Mouse (Mus musculus) hindbrain, embryonic 15.5 days (tissue): ENCODE data around the gene Grk3. TPM values are rescaled to one million over a fixed set of nuclear protein-coding genes. Genes with fewer than 3 reads are reported as not detected.

Experiments
- ATAC-seq: fragments of 200-750 bp; cut with Nextera tagmentation; 2 replicates; pipeline ENCODE4 v1.8.0; 2017; ENCODE audit warnings: low read depth, moderate number of reproducible peaks, moderate TSS enrichment; ENCODE audit not compliant: low FRiP score
- H3K27ac ChIP-seq: fragments of 300-500 bp; sonication (generic); replicated peaks from 2 replicates; pipeline ENCODE4 v1.5.1; 2015; ENCODE audit warnings: mild to moderate bottlenecking, inconsistent platforms
- H3K27me3 ChIP-seq: fragments of 300-500 bp; sonication (generic); 2 replicates; pipeline ENCODE4 v1.6.1; 2015; ENCODE audit warnings: control low read depth, inconsistent platforms
- H3K36me3 ChIP-seq: fragments of 300-500 bp; sonication (generic); 2 replicates; pipeline ENCODE4 v1.6.1; 2015; ENCODE audit warnings: control low read depth, inconsistent platforms
- H3K4me1 ChIP-seq: fragments of 300-500 bp; sonication (generic); replicated peaks from 2 replicates; pipeline ENCODE4 v1.6.1; 2015; ENCODE audit warnings: control low read depth, inconsistent platforms
- H3K4me2 ChIP-seq: fragments of 300-500 bp; sonication (generic); 2 replicates; pipeline ENCODE4 v1.6.1; 2015; ENCODE audit warnings: moderate library complexity, mild to moderate bottlenecking, inconsistent platforms
- H3K4me3 ChIP-seq: fragments of 300-500 bp; sonication (generic); 2 replicates; pipeline ENCODE4 v1.5.1; 2015; ENCODE audit warnings: mild to moderate bottlenecking, inconsistent platforms
- H3K9ac ChIP-seq: fragments of 300-500 bp; sonication (generic); 2 replicates; pipeline ENCODE4 v1.6.1; 2015; ENCODE audit warnings: inconsistent platforms
- H3K9me3 ChIP-seq: fragments of 300-500 bp; sonication (generic); 2 replicates; pipeline ENCODE4 v1.6.1; 2016; ENCODE audit warnings: control low read depth, inconsistent platforms
- WGBS: fragments of 180-500 bp; shearing (Covaris S2); methylation state at CpG from one replicate; pipeline ENCODE4 v1.1.7; 2015; 5-methylcytosine and 5-hydroxymethylcytosine counted together
- polyA plus RNA-seq: library from polyadenylated mRNA; unstranded; fragments of >200 nt; fragmentation: Nextera tagmentation; extraction: Ambion mirVana; gene quantifications from 2 replicates; pipeline ENCODE4 v1.2.1, GENCODE M21; 2015

The Grk3 gene
- polyA plus RNA-seq, 1 experiment from 2014 or later: 24.3 TPM

- no peaks in the 10 kb centered on the region for H3K36me3 ChIP-seq
Observed at GRCm38 (mm10) chr5:113005941-113006391, 9.6 kb downstream of the Grk3 start.

GRCm38 (mm10) chr5:113002821-113003380, 12.7 kb downstream of the Grk3 start:
- ATAC-seq: peak; percentile 50; the same call in 1 of the 2 replicates
- Histone ChIP-seq H3K27me3 (no peaks in the 10 kb centered on the region), H3K4me2 (no peak overlapping the region), H3K36me3 (no peaks in the 10 kb centered on the region), H3K9me3 (no peaks in the 10 kb centered on the region), H3K4me1 (peaks cover 8% of the 10 kb centered on the region; the same call in 1 of the 2 replicates), H3K4me3 (no peak overlapping the region), H3K27ac (peak overlapping the region; percentile 61), H3K9ac (no peak overlapping the region)
- WGBS: 31% methylated on average over 5 of the region's 5 CpGs

More at GRCm38 (mm10) chr5:113005941-113006391, 9.6 kb downstream of the Grk3 start:
- Histone ChIP-seq H3K4me3 (no peak overlapping the region), H3K9ac (no peak overlapping the region), H3K27ac (no peak overlapping the region), H3K4me1 (0 out of 2 replicates have a peak, but pooled peaks cover 6% of the 10 kb centered on the region), H3K9me3 (no peaks in the 10 kb centered on the region), H3K27me3 (no peaks in the 10 kb centered on the region), H3K4me2 (no peak overlapping the region)
- ATAC-seq: no peak
- WGBS: 74% methylated on average over 7 of the region's 7 CpGs

GRCm38 (mm10) chr5:112999227-112999626, 16.4 kb downstream of the Grk3 start:
- no peak overlapping the region for H3K9ac ChIP-seq
- H3K36me3 ChIP-seq: 0 out of 2 replicates have a peak, but pooled peaks cover 3% of the 10 kb centered on the region
- H3K27me3 ChIP-seq: no peaks in the 10 kb centered on the region
- H3K4me1 ChIP-seq: peaks cover 17% of the 10 kb centered on the region; the same call in 1 of the 2 replicates
- H3K9me3 ChIP-seq: no peaks in the 10 kb centered on the region
- no peak overlapping the region for H3K4me3 ChIP-seq
- H3K4me2 ChIP-seq: no peak overlapping the region
- no peak for ATAC-seq
- WGBS: 85% methylated on average over 8 of the region's 8 CpGs
- no peak overlapping the region for H3K27ac ChIP-seq

GRCm38 (mm10) chr5:112997516-112998186, 17.9 kb downstream of the Grk3 start:
- ATAC-seq: peak; percentile 63; the same call in 1 of the 2 replicates
- Histone ChIP-seq H3K4me2 (no peak overlapping the region), H3K9ac (no peak overlapping the region), H3K27me3 (no peaks in the 10 kb centered on the region), H3K36me3 (0 out of 2 replicates have a peak, but pooled peaks cover 3% of the 10 kb centered on the region), H3K27ac (peak overlapping the region; percentile 38), H3K4me1 (peaks cover 14% of the 10 kb centered on the region; the same call in 1 of the 2 replicates), H3K4me3 (no peak overlapping the region), H3K9me3 (no peaks in the 10 kb centered on the region)
- WGBS: 38% methylated on average over 5 of the region's 5 CpGs

- H3K9me3 ChIP-seq: no peaks in the 10 kb centered on the region
- H3K4me2 ChIP-seq: 0 out of 2 replicates have a peak overlapping the region, but pooled peaks have one; percentile 2
- peaks cover 11% of the 10 kb centered on the region for H3K4me1 ChIP-seq
- H3K27ac ChIP-seq: no peak overlapping the region
- no peak for ATAC-seq
- H3K4me3 ChIP-seq: no peak overlapping the region
- 0 out of 2 replicates have a peak, but pooled peaks cover 3% of the 10 kb centered on the region for H3K36me3 ChIP-seq
- no peak overlapping the region for H3K9ac ChIP-seq
- WGBS: 56% methylated on average over 9 of the region's 9 CpGs
- no peaks in the 10 kb centered on the region for H3K27me3 ChIP-seq
Observed at GRCm38 (mm10) chr5:112991245-112991644, 24.3 kb downstream of the Grk3 start.

- 55% methylated on average over 6 of the region's 6 CpGs for WGBS
- Histone ChIP-seq H3K27ac (no peak overlapping the region), H3K36me3 (no peaks in the 10 kb centered on the region), H3K27me3 (no peaks in the 10 kb centered on the region), H3K4me2 (no peak overlapping the region), H3K4me3 (no peak overlapping the region), H3K9ac (no peak overlapping the region), H3K9me3 (no peaks in the 10 kb centered on the region), H3K4me1 (0 out of 2 replicates have a peak, but pooled peaks cover 5% of the 10 kb centered on the region)
- no peak for ATAC-seq
Observed at GRCm38 (mm10) chr5:112981931-112982330, 33.7 kb downstream of the Grk3 start.

- H3K9ac ChIP-seq: no peak overlapping the region
- no peaks in the 10 kb centered on the region for H3K36me3 ChIP-seq
- no peaks in the 10 kb centered on the region for H3K9me3 ChIP-seq
- no peak overlapping the region for H3K27ac ChIP-seq
- H3K4me1 ChIP-seq: 0 out of 2 replicates have a peak, but pooled peaks cover 5% of the 10 kb centered on the region
- 70% methylated on average over 7 of the region's 7 CpGs for WGBS
- H3K27me3 ChIP-seq: no peaks in the 10 kb centered on the region
- H3K4me2 ChIP-seq: no peak overlapping the region
- no peak for ATAC-seq
- no peak overlapping the region for H3K4me3 ChIP-seq
Observed at GRCm38 (mm10) chr5:112979710-112980109, 35.9 kb downstream of the Grk3 start.

- H3K4me2 ChIP-seq: no peak overlapping the region
- no peaks in the 10 kb centered on the region for H3K27me3 ChIP-seq
- no peak overlapping the region for H3K4me3 ChIP-seq
- H3K9ac ChIP-seq: no peak overlapping the region
- ATAC-seq: no peak
- H3K4me1 ChIP-seq: 0 out of 2 replicates have a peak, but pooled peaks cover 5% of the 10 kb centered on the region
- no peaks in the 10 kb centered on the region for H3K36me3 ChIP-seq
- H3K9me3 ChIP-seq: no peaks in the 10 kb centered on the region
- H3K27ac ChIP-seq: no peak overlapping the region
- 91% methylated on average over 9 of the region's 9 CpGs for WGBS
Observed at GRCm38 (mm10) chr5:112979195-112979594, 36.4 kb downstream of the Grk3 start.

GRCm38 (mm10) chr5:112977089-112977488, 38.5 kb downstream of the Grk3 start:
- H3K9ac ChIP-seq: no peak overlapping the region
- H3K36me3 ChIP-seq: no peaks in the 10 kb centered on the region
- 69% methylated on average over 5 of the region's 5 CpGs for WGBS
- H3K27me3 ChIP-seq: no peaks in the 10 kb centered on the region
- H3K27ac ChIP-seq: no peak overlapping the region
- peaks cover 12% of the 10 kb centered on the region for H3K4me1 ChIP-seq
- no peak overlapping the region for H3K4me2 ChIP-seq
- no peaks in the 10 kb centered on the region for H3K9me3 ChIP-seq
- H3K4me3 ChIP-seq: no peak overlapping the region
- ATAC-seq: no peak

GRCm38 (mm10) chr5:112973596-112973995, 42.0 kb downstream of the Grk3 start:
- Histone ChIP-seq H3K9ac (no peak overlapping the region), H3K27me3 (no peaks in the 10 kb centered on the region), H3K27ac (no peak overlapping the region), H3K4me2 (no peak overlapping the region), H3K36me3 (no peaks in the 10 kb centered on the region), H3K4me3 (no peak overlapping the region), H3K9me3 (no peaks in the 10 kb centered on the region), H3K4me1 (peaks cover 22% of the 10 kb centered on the region)
- 0 out of 2 replicates have a peak, but pooled peaks have one; percentile 28 for ATAC-seq
- 45% methylated on average over 7 of the region's 7 CpGs for WGBS

- 89% methylated on average over 12 of the region's 12 CpGs for WGBS
Observed at GRCm38 (mm10) chr5:112972297-112972696, 43.3 kb downstream of the Grk3 start.

GRCm38 (mm10) chr5:112963495-112963894, 52.1 kb downstream of the Grk3 start:
- 34% methylated on average over 4 of the region's 4 CpGs for WGBS
- Histone ChIP-seq H3K4me1 (peaks cover 17% of the 10 kb centered on the region; the same call in 1 of the 2 replicates), H3K27me3 (no peaks in the 10 kb centered on the region), H3K36me3 (no peaks in the 10 kb centered on the region), H3K27ac (no peak overlapping the region), H3K4me2 (no peak overlapping the region), H3K4me3 (no peak overlapping the region), H3K9ac (no peak overlapping the region), H3K9me3 (no peaks in the 10 kb centered on the region)
- ATAC-seq: no peak

More at GRCm38 (mm10) chr5:112972297-112972696, 43.3 kb downstream of the Grk3 start:
- no peak overlapping the region for H3K9ac ChIP-seq
- no peak overlapping the region for H3K4me2 ChIP-seq
- no peak for ATAC-seq
- no peaks in the 10 kb centered on the region for H3K27me3 ChIP-seq
- peaks cover 23% of the 10 kb centered on the region for H3K4me1 ChIP-seq
- H3K4me3 ChIP-seq: no peak overlapping the region
- no peaks in the 10 kb centered on the region for H3K9me3 ChIP-seq
- no peak overlapping the region for H3K27ac ChIP-seq
- no peaks in the 10 kb centered on the region for H3K36me3 ChIP-seq
